Mouse (Mus musculus) stomach, embryonic 15.5 days (tissue): ENCODE data around the gene Tex26. TPM values are rescaled to one million over a fixed set of nuclear protein-coding genes. Genes with fewer than 3 reads are reported as not detected.
A peak's percentile ranks its signal among the peaks of the same experiment; 100 is the strongest.

ENCODE experiments used
- ATAC-seq: fragments of 200-750 bp; cut with Nextera tagmentation; 2 replicates; pipeline ENCODE4 v1.8.0; 2017; ENCODE audit warnings: low read depth, moderate number of reproducible peaks, moderate TSS enrichment; ENCODE audit not compliant: insufficient read depth, low FRiP score
- H3K27ac ChIP-seq: fragments of 300-500 bp; sonication (generic); 2 replicates; pipeline ENCODE4 v1.5.1; 2015; ENCODE audit warnings: mild to moderate bottlenecking, inconsistent platforms
- H3K27me3 ChIP-seq: fragments of 300-500 bp; sonication (generic); replicated peaks from 2 replicates; pipeline ENCODE4 v1.6.1; 2015; ENCODE audit warnings: inconsistent platforms
- H3K36me3 ChIP-seq: fragments of 300-500 bp; sonication (generic); 2 replicates; pipeline ENCODE4 v1.6.1; 2015; ENCODE audit warnings: inconsistent platforms
- H3K4me1 ChIP-seq: fragments of 300-500 bp; sonication (generic); 2 replicates; pipeline ENCODE4 v1.6.1; 2015; ENCODE audit warnings: inconsistent platforms
- H3K4me2 ChIP-seq: fragments of 300-500 bp; sonication (generic); 2 replicates; pipeline ENCODE4 v1.6.1; 2015; ENCODE audit warnings: mild to moderate bottlenecking, inconsistent platforms
- H3K4me3 ChIP-seq: fragments of 300-500 bp; sonication (generic); replicated peaks from 2 replicates; pipeline ENCODE4 v1.5.1; 2015; ENCODE audit warnings: inconsistent platforms
- H3K9ac ChIP-seq: fragments of 300-500 bp; sonication (generic); 2 replicates; pipeline ENCODE4 v1.6.1; 2015; ENCODE audit warnings: inconsistent platforms
- H3K9me3 ChIP-seq: fragments of 300-500 bp; sonication (generic); 2 replicates; pipeline ENCODE4 v1.6.1; 2016; ENCODE audit warnings: inconsistent platforms
- WGBS: fragments of 180-500 bp; shearing (Covaris S2); methylation state at CpG from one replicate; pipeline ENCODE4 v1.1.7; 2015; 5-methylcytosine and 5-hydroxymethylcytosine counted together
- polyA plus RNA-seq: library from polyadenylated mRNA; unstranded; fragments of >200 nt; fragmentation: Nextera tagmentation; extraction: Ambion mirVana; gene quantifications from 2 replicates; pipeline ENCODE4 v1.2.1, GENCODE M21; 2015

Gene Tex26
- polyA plus RNA-seq, 1 experiment from 2014 or later, result 0.27 TPM

DNA sequence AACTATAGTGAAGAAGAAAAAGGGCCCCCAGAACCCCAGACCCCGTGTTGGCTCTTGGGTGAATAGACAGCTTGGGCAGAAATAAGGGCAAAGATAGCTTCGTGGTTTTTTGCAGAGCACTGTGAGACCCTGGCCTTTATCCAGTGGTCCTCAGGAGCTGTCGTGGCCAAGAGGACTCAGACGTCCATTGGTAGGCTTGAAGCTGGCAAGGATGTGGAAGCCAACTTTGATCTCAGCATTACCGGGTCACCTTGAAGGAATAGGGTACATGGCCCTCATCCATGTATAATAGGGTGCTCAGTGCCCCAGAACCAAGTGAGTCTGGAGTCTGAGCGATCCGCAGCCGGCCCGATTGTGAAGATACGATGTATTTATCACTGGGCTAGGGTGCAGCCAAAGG lies 26.8 kb upstream of the Tex26 start:
- no peaks in the 10 kb centered on the region for H3K9me3 ChIP-seq
- peak overlapping the region; percentile 39; the same call in 1 of the 2 replicates for H3K4me3 ChIP-seq
- WGBS, result 84% methylated on average over 10 of the region's 10 CpGs
- peaks cover 13% of the 10 kb centered on the region for H3K4me1 ChIP-seq
- H3K27ac ChIP-seq, result no peak overlapping the region
- H3K4me2 ChIP-seq, result peak overlapping the region; percentile 74
- no peak for ATAC-seq
- H3K27me3 ChIP-seq, result 0 out of 2 replicates have a peak, but pooled peaks cover 8% of the 10 kb centered on the region
- no peaks in the 10 kb centered on the region for H3K36me3 ChIP-seq
- no peak overlapping the region for H3K9ac ChIP-seq

DNA sequence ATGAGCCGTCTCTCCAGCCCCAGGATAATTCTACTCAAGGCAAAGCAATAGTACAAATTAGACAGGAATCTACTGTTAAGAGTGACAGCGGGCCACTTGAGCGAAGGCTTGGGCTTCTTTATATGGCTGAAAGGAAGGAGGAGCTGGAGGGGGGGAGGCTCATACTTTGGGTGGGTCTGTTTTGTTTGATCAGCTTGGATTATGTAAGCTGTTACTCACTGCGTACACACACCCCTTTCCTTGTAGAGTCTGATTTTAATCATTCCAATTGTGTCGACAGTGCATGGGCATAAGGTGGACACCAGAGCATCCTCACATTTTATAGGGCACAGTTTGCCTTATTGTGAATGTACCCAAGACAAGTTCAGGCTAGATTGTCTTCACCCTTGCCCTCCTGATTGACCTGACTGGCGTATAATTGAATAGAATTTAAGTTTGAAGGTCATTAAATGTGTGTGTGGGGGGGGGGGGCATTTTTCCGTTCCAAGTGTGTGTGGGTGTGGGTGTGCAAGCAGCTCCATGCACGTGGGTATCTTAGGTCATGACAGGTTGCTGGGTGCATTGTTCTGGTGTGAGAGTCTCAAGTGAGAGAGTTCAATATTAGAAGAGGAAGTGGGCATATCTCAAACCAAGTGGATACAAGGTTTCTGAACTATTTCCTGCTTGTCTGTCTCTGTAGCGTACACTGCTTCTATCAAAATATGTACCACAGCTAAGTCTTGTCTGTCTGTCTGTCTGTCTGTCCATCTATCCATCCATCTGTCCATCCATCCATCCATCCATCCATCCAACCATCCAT lies 24.9 kb upstream of the Tex26 start:
- Histone ChIP-seq H3K27me3 (0 out of 2 replicates have a peak, but pooled peaks cover 8% of the 10 kb centered on the region), H3K4me3 (no peak overlapping the region), H3K4me1 (peaks cover 13% of the 10 kb centered on the region), H3K27ac (no peak overlapping the region), H3K4me2 (no peak overlapping the region), H3K9ac (no peak overlapping the region), H3K36me3 (no peaks in the 10 kb centered on the region), H3K9me3 (no peaks in the 10 kb centered on the region)
- WGBS, result 61% methylated on average over 9 of the region's 9 CpGs
- peak; percentile 51 for ATAC-seq

DNA sequence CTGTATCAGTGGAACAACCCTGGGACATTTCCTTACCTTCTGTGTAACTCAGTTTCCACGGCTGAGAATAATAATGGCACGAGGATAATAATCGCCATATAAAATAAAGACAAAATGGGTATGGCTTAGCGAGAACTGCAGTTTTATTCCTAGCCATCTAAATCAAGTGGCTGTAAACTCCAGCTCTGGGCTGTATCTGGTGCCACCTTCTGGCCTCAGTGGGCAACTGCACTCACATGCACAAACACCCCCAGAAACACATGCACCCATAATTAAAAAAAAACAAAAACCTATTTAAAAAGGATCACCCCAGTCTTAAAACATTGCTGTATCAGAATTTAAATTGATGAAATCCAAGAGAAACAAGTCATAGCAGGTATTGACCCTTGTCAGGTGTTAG lies 22.1 kb upstream of the Tex26 start:
- WGBS, result 92% methylated on average over 4 of the region's 4 CpGs
- no peak for ATAC-seq
- no peaks in the 10 kb centered on the region for H3K27me3 ChIP-seq

DNA sequence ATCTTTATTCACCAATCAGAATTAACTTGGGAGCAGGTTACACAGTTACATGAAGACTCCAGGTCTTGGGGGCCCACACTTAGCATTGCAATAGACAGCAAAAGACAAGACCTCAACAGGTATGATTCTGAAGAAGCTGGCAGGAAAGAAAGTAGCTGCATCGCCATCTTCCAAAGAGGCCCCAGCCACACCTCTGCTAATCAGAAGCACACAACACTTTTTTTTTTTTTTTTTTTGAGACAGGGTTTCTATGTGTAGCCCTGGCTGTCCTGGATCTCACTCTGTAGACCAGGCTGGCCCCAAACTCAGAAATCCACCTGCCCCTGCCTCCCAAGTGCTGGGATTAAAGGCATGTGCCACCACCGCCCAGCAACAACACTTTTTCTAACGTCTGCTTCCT lies 12.9 kb upstream of the Tex26 start:
- Histone ChIP-seq H3K9ac (no peak overlapping the region), H3K4me1 (peaks cover 17% of the 10 kb centered on the region), H3K9me3 (no peaks in the 10 kb centered on the region), H3K4me3 (no peak overlapping the region), H3K27ac (no peak overlapping the region), H3K4me2 (no peak overlapping the region), H3K36me3 (no peaks in the 10 kb centered on the region), H3K27me3 (no peaks in the 10 kb centered on the region)
- no peak for ATAC-seq
- 87% methylated on average over 3 of the region's 3 CpGs for WGBS

More for the DNA sequence above, 22.1 kb upstream of the Tex26 start:
- Histone ChIP-seq H3K9ac (no peak overlapping the region), H3K36me3 (no peaks in the 10 kb centered on the region), H3K4me2 (no peak overlapping the region), H3K27ac (no peak overlapping the region), H3K4me3 (no peak overlapping the region), H3K9me3 (no peaks in the 10 kb centered on the region), H3K4me1 (no peaks in the 10 kb centered on the region)

DNA sequence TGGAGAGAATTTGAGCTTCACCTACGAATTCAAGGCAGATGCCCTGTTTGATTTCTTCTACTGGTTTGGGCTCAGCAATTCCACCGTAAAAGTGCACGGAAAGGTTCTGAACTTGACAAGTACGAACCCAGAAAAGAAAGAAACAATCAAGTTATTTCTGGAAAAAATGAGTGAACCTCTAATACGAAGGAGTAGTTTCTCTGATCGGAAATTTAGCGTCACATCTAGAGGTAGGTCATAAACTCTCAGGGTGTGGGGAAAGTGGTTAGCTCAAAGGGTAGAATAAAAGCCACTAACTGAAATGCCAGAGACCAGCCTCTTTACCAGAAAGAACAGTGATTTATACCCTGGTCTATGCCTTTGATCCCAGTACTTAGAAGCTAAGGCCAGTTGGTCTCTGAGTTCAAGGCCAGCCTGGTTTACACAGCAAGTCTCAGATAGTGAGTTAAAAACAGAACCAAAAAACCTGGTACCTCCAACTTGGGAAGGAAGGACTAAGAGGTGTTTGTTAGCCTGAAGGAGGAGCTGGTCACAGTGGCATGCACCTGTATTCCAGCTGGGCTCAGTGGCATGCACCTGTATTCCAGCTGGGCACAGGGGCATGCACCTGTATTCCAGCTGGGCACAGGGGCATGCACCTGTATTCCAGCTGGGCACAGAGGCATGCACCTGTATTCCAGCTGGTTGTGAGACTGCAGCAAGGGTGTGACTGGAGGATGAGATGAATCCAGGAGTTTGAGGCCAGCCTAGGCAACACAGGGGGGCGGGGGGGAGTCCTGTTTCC lies 12.0 kb upstream of the Tex26 start:
- Histone ChIP-seq H3K27ac (peak overlapping the region; percentile 83; the same call in 1 of the 2 replicates), H3K4me1 (peaks cover 17% of the 10 kb centered on the region), H3K9me3 (no peaks in the 10 kb centered on the region), H3K4me2 (no peak overlapping the region), H3K9ac (no peak overlapping the region), H3K4me3 (no peak overlapping the region), H3K36me3 (no peaks in the 10 kb centered on the region), H3K27me3 (no peaks in the 10 kb centered on the region)
- ATAC-seq, result no peak
- 92% methylated on average over 8 of the region's 8 CpGs for WGBS

DNA sequence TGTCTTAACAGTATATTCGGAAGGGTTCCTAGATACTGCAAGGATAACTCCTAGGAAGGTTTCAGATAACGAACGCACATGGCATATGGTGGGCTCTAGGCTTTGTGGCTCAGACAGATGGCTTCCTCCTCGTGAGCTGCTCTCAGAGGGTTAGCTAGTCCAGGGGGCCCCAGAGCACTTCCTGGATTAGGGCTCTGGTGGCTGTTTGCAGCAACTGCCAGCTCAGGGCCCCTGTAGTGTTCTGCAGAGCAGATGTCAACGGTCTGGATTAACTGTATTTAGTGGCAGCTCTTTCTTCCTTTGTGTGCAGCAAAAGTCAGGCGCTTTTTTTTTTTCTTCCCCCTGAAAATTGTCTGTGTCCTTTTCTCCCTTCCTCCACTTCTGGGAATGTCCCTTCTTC lies 11.1 kb upstream of the Tex26 start:
- Histone ChIP-seq H3K4me3 (peak overlapping the region; percentile 8; the same call in 1 of the 2 replicates), H3K4me2 (no peak overlapping the region), H3K27me3 (no peaks in the 10 kb centered on the region), H3K4me1 (peaks cover 17% of the 10 kb centered on the region), H3K27ac (peak overlapping the region; percentile 83), H3K36me3 (no peaks in the 10 kb centered on the region), H3K9me3 (no peaks in the 10 kb centered on the region), H3K9ac (0 out of 2 replicates have a peak overlapping the region, but pooled peaks have one; percentile 23)
- 8% methylated on average over 6 of the region's 6 CpGs for WGBS
- ATAC-seq, result peak; percentile 54; the same call in 1 of the 2 replicates

DNA sequence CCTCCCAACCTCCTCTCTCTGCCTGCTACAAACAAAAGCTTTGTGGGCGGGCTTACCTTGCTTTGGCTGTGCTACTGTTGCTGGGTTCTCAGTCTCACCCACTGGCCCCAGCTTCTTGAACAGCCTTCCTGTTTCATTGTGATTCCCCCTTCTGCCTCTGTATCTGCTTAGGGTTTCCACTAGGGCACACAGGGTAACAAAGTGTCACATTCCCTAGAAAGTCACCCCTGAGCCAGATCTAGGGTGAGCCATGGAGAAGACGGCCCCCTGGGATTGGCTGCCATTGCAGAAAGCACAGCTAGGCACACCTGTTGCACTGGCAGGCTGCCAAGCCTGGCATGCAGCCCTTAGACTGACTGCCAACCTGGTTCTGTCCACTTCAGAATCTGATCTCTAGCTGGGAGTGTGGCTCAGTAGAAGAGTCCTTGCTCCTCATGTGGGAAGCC lies 10.6 kb upstream of the Tex26 start:
- Histone ChIP-seq H3K9me3 (no peaks in the 10 kb centered on the region), H3K9ac (no peak overlapping the region), H3K4me3 (no peak overlapping the region), H3K4me1 (peaks cover 17% of the 10 kb centered on the region), H3K36me3 (no peaks in the 10 kb centered on the region), H3K27ac (peak overlapping the region; percentile 83), H3K27me3 (no peaks in the 10 kb centered on the region), H3K4me2 (no peak overlapping the region)
- peak; percentile 47 for ATAC-seq
- 19% methylated on average over 2 of the region's 2 CpGs for WGBS

DNA sequence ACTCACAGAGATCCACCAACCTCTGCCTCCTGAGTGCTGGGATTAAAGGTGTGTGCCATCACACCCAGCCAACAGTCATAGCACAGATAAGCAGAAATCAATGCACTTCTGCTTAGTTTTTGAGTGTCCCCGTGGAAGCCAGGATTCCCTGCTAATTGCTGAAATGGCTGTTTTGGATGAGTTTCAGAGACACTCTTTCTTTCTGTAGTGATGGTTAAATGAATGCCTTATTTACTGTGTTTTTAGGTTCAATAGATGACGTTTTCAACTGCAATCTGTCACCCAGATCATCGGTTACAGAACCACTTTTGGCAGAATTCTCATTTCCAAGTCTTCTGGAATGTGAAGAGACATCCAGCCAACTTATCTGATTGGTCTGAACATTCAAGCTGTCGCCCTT lies 9.9 kb upstream of the Tex26 start:
- Histone ChIP-seq H3K27me3 (no peaks in the 10 kb centered on the region), H3K4me2 (no peak overlapping the region), H3K9ac (no peak overlapping the region), H3K36me3 (no peaks in the 10 kb centered on the region), H3K4me3 (no peak overlapping the region), H3K9me3 (no peaks in the 10 kb centered on the region), H3K4me1 (peaks cover 19% of the 10 kb centered on the region), H3K27ac (no peak overlapping the region)
- ATAC-seq, result no peak
- 66% methylated on average over 4 of the region's 4 CpGs for WGBS

DNA sequence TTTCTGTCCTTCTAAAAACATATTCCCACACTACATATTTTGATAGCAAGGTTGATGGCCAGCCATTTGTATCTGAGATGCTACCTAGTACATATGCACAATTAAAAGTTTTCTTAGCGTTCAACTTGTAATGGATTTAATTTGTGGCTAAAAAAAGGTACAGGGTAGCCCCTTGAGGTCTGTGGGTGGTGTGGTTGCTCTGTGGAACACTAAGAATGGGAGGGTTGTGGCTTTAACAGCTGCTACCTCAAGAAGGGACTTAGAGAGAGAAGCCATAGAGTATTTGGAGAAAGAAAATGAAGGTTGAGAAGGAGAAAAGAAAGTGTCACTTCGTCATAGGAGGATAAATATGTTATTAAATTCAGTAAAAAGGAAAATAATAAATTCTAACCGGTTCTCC lies 8.5 kb upstream of the Tex26 start:
- no peak for ATAC-seq
- WGBS, result 85% methylated on average over 3 of the region's 3 CpGs
- H3K4me2 ChIP-seq, result no peak overlapping the region
- no peaks in the 10 kb centered on the region for H3K9me3 ChIP-seq
- no peak overlapping the region for H3K27ac ChIP-seq
- H3K36me3 ChIP-seq, result no peaks in the 10 kb centered on the region
- H3K9ac ChIP-seq, result no peak overlapping the region
- H3K4me1 ChIP-seq, result peaks cover 23% of the 10 kb centered on the region
- no peak overlapping the region for H3K4me3 ChIP-seq
- H3K27me3 ChIP-seq, result no peaks in the 10 kb centered on the region

DNA sequence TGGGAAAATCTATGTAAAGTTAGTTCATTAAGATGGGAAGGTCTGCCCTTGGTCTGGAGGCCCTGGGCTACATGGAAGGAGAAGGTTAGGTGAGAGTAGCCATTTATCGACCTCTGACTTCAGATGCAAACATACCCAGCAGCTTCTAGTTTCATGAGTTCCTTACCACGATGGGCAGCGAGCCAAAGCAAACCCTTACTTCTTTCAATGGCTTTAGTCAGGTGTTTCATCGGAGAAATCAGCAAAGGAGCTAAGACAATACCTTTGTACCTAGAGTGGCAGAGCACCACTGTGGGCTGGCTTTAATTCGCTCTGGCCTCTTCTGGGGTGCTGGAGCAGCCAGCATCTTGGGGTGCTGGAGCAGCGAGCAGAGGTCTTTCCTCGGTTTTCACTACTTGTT lies 5.8 kb upstream of the Tex26 start:
- Histone ChIP-seq H3K9ac (no peak overlapping the region), H3K27me3 (no peaks in the 10 kb centered on the region), H3K4me1 (peaks cover 15% of the 10 kb centered on the region), H3K9me3 (no peaks in the 10 kb centered on the region), H3K4me3 (no peak overlapping the region), H3K4me2 (peak overlapping the region; percentile 37), H3K27ac (peak overlapping the region; percentile 73), H3K36me3 (no peaks in the 10 kb centered on the region)
- ATAC-seq, result peak; percentile 47; the same call in 1 of the 2 replicates
- 48% methylated on average over 7 of the region's 7 CpGs for WGBS

DNA sequence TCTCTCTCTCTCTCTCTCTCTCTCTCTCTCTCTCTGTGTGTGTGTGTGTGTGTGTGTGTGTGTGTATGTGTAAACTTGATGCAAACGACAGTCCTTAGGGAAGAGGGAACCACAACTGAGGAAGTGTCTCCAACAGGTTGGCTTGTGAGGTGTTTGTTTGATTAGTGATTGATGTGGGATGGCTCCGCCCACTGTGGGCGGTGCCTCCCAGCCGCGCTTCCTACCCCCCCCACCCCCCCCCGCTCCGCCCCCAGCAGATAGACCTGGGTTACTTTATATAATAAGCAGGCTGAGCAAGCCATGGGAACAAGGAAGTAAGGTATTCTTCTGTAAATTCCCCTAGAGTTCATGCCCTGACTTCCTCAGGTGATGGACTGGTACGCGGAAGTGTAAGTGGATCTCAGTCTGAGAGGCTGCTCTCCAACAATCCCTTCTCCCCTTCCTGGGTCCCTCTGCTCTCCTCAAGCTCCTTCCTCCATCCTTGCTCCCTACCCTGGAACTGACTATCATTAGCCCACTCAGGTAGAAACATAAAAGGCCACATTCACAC lies 5.2 kb upstream of the Tex26 start:
- H3K27me3 ChIP-seq, result no peaks in the 10 kb centered on the region
- H3K4me2 ChIP-seq, result peak overlapping the region; percentile 37
- 22% methylated on average over 5 of the region's 9 CpGs for WGBS
- no peak overlapping the region for H3K9ac ChIP-seq
- H3K27ac ChIP-seq, result peak overlapping the region; percentile 73
- no peaks in the 10 kb centered on the region for H3K9me3 ChIP-seq
- peak; percentile 75 for ATAC-seq
- peaks cover 11% of the 10 kb centered on the region for H3K4me1 ChIP-seq
- H3K4me3 ChIP-seq, result no peak overlapping the region
- no peaks in the 10 kb centered on the region for H3K36me3 ChIP-seq

DNA sequence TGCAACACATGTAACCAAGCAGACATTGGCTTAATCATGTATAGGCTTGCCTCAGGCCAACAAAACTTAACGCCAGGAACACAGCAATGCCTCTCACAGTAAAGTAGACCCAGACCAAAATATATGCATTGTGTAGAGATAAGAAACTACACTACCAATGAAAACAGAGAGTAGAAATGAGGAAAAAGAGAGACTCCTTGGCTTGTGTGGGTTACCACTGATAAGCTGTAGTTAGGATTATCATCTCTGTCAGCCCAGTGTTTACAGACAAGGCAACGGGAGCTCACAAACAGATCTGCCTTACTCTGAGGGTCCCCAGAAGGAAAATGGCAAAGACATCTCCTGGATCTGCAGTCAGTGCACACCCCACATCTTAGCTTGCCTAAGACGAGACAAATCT lies 2.9 kb upstream of the Tex26 start:
- 46% methylated on average over 3 of the region's 3 CpGs for WGBS

More for the DNA sequence above, 2.9 kb upstream of the Tex26 start:
- Histone ChIP-seq H3K4me3 (no peak overlapping the region), H3K4me2 (no peak overlapping the region), H3K9me3 (no peaks in the 10 kb centered on the region), H3K27ac (no peak overlapping the region), H3K36me3 (no peaks in the 10 kb centered on the region), H3K9ac (no peak overlapping the region), H3K4me1 (peaks cover 27% of the 10 kb centered on the region), H3K27me3 (no peaks in the 10 kb centered on the region)
- ATAC-seq, result no peak
